Mouse (Mus musculus) embryonic fibroblast, embryonic 13.5 days (primary cell): Measurements from ENCODE around the gene Disp3.

Source experiments
- CTCF ChIP-seq: IDR thresholded peaks from 2 replicates; pipeline ENCODE4 v1.5.1; 2011; ENCODE audit warnings: mild to moderate bottlenecking, control low read depth, low read length, moderate library complexity, borderline replicate concordance; ENCODE audit not compliant: insufficient read depth
- POLR2A ChIP-seq: IDR thresholded peaks from 2 replicates; pipeline ENCODE4 v1.6.1; 2011; ENCODE audit warnings: low read depth, mild to moderate bottlenecking, control low read depth, low read length, moderate library complexity

DNA sequence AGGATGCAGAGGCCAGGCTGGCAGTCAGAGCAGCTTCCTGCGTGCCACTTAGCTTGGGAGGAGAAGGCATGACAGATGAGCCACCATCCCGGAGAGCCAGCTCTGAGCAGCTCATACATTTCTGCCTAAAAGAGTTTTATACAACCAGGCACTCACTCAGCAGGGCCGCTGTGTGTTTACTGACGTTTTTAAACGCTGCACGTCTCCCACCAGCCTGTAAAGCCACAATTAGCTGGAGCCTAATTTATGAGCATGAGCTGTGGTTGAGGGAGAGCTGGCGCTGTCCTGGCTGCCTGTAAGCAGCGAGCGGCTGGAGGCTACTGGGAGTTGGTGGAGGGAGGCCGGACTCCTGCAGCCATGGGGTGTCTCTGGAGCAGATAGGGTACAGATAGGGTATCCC is 69.5 kb downstream of the Disp3 start:
- TF ChIP-seq CTCF (no peak), POLR2A (no peak)
